Mouse (Mus musculus) kidney, postnatal 14 days (tissue): Measurements from ENCODE around the gene Zyg11a.
A peak's percentile ranks its signal among the peaks of the same experiment; 100 is the strongest.
"Not testable (repeated sequence)": the region's sequence is repeated elsewhere in the genome, so short reads cannot be mapped to it uniquely, and the experiment has no call there.

ENCODE experiments used
- DNase-seq: peaks from one replicate; pipeline ENCODE4 v3.0.0; 2022; ENCODE audit warnings: mixed read lengths

Zyg11a gene

DNA sequence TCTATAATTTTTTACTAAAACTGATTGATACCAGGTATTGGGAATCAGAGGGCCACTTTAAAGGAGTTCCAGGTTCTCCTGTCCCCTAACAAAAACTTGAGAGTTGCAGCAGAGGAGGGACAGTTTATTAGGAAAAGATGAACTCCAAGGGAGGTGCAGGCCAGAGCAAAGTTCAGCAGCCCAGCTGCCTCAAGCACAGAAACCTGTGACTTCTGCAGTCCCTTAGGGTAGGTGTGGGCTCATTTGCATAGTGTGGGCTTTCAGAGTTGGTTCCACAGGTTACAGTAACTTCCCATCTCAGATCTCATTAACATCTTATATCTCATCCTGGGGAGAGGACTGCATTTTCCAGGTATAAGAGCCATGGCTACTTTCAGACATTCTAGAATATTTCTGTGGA lies 74.1 kb downstream of the Zyg11a start:
- peak; percentile 61 for DNase-seq

DNA sequence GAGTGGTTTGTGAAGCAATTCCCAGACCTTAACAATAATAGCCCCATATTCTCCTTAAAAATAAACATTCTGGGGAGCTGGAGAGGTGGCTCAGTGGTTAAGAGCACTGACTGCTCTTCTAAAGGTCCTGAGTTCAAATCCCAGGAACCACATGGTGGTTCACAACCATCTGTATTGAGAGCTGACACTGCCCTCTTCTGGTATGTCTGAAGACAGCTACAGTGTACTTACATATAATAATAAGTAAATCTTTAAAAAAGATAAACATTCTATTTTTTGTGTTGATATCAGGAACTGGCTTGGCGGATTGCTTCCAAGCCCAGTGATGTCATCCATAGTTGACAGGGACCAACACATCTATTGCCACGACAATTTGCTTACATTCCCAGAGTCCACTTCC lies 74.7 kb downstream of the Zyg11a start:
- DNase-seq, result not testable (repeated sequence)

DNA sequence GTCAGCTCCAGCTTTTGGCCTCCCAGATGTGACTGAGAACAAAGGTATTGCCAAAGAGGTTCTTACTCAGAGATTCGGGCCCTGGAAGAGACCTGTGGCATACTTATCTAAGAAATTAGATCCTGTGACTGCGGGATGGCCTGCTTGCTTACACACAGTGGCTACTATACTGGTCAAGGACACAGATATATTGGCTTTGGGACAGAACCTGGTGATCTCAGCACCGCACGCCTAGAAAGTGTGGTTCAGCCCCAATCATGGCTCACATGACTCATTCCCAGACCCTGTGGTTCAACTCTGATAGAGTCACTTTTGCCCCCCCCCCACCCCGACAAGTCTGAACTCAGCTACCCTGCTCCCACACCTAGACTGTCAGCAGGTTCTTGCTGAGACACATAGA lies 80.9 kb downstream of the Zyg11a start:
- DNase-seq, result no peak
